Mouse (Mus musculus): Measurements from ENCODE around the gene Hcfc1.

GRCm38 (mm10) chrX:73922550-73922882 lies 43.6 kb downstream of the Hcfc1 start:
- TF ChIP-seq CTCF (IDR thresholded peaks at IDR 0.05) (no peak), EP300 (IDR thresholded peaks at IDR 0.05) (no peak)

Data from lung, postnatal 0 days (tissue).